ENCODE assay signal across 8 mouse cellular contexts in genomic region chr4:47037321-47037657, GRCm38 (mm10). TPM values are rescaled to one million over a fixed set of nuclear protein-coding genes. Genes with fewer than 3 reads are reported as not detected.
DNase-seq lines count a peak whose midpoint lies in the region; ATAC-seq and TF ChIP-seq lines count a peak whose summit lies in the region.

No protein-coding gene starts in this region.

- no peaks in the 10 kb centered on the region for H3K4me1 ChIP-seq in heart, embryonic 12.5 days (replicated peaks)
- 0 out of 2 replicates have a peak, but pooled peaks cover 4% of the 10 kb centered on the region for H3K4me1 ChIP-seq in limb, embryonic 14.5 days (ENCODE audit: control insufficient read depth, insufficient read depth, low read length)

- no peak for TF ChIP-seq POLR2A in limb, embryonic 14.5 days (IDR thresholded peaks at IDR 0.05; ENCODE audit: borderline replicate concordance, extremely low read depth, insufficient read depth, insufficient read length)

- H3K9ac ChIP-seq in heart, embryonic 12.5 days = no peak overlapping the region
- no peak overlapping the region for H3K9ac ChIP-seq in limb, embryonic 14.5 days (ENCODE audit: low read depth, low read length, severe bottlenecking)

- no peak overlapping the region for H3K4me3 ChIP-seq in heart, embryonic 12.5 days
- H3K4me3 ChIP-seq in limb, embryonic 14.5 days (replicated peaks; ENCODE audit: low read length) = no peak overlapping the region

- 8% methylated on average over 5 of the region's 5 CpGs for WGBS in heart, embryonic 12.5 days
- WGBS in limb, embryonic 14.5 days = 12% methylated on average over 5 of the region's 5 CpGs

- peaks cover 8% of the 10 kb centered on the region; the same call in 1 of the 2 replicates for H3K36me3 ChIP-seq in heart, embryonic 12.5 days
- peaks cover 53% of the 10 kb centered on the region for H3K36me3 ChIP-seq in limb, embryonic 14.5 days (ENCODE audit: control insufficient read depth, insufficient read depth, low read length)
- no peaks in the 10 kb centered on the region for H3K36me3 ChIP-seq in splenic B cell, adult 2 months (ENCODE audit: control insufficient read depth, insufficient read depth, low read length, poor library complexity, severe bottlenecking)

- H3K9me3 ChIP-seq in heart, embryonic 12.5 days (replicated peaks) = no peaks in the 10 kb centered on the region
- no peaks in the 10 kb centered on the region for H3K9me3 ChIP-seq in limb, embryonic 14.5 days (ENCODE audit: control insufficient read depth, low read length)

- H3K27me3 ChIP-seq in heart, embryonic 12.5 days (replicated peaks) = no peaks in the 10 kb centered on the region
- H3K27me3 ChIP-seq in limb, embryonic 14.5 days (ENCODE audit: control insufficient read depth, insufficient read depth, low read length) = no peaks in the 10 kb centered on the region
- no peaks in the 10 kb centered on the region for H3K27me3 ChIP-seq in splenic B cell, adult 2 months (ENCODE audit: control insufficient read depth, insufficient read depth, low read length, poor library complexity, severe bottlenecking)

- no peak; the same call in 1 of the 2 replicates for ATAC-seq in heart, embryonic 12.5 days (ENCODE audit: insufficient number of reproducible peaks, low FRiP score)
- peak; percentile 69 for ATAC-seq in limb, embryonic 14.5 days (ENCODE audit: low FRiP score, low read depth)

- H3K27ac ChIP-seq in heart, embryonic 12.5 days (ENCODE audit: poor library complexity, severe bottlenecking) = no peak overlapping the region
- no peak overlapping the region for H3K27ac ChIP-seq in limb, embryonic 14.5 days (replicated peaks; ENCODE audit: low read depth, low read length)

- H3K4me2 ChIP-seq in heart, embryonic 12.5 days = no peak overlapping the region
- H3K4me2 ChIP-seq in limb, embryonic 14.5 days (replicated peaks; ENCODE audit: low read depth, low read length, severe bottlenecking) = no peak overlapping the region

- DNase-seq in heart, adult 9 months (ENCODE audit: low spot score in 2 of 2) = peak; percentile 29 to 66
- peak; percentile 94 to 97 for DNase-seq in cerebellum, postnatal 14 days
- peak; percentile 81 for DNase-seq in gastrocnemius, adult 18-20 months (ENCODE audit: low spot score)
- peak; percentile 61 to 82 for DNase-seq in kidney, adult 8-10 months
- DNase-seq in limb, embryonic 14.5 days (ENCODE audit: low spot score) = peak; percentile 70
- DNase-seq in natural killer cell, adult 2 months (ENCODE audit: low spot score in 2 of 2) = peak; percentile 45 to 71
- peak; percentile 87 for DNase-seq in splenic B cell, adult 2 months (ENCODE audit: low read depth, low spot score)

RNA-seq across cellular contexts. Expression of gene Anks6, which starts 19.9 kb away (rescaled TPM):
- polyA plus RNA-seq in heart, embryonic 12.5 days (2016; fragmentation: Nextera tagmentation; extraction: Ambion mirVana) = 2.7 and 3.0 TPM in 2 replicates
- total RNA-seq in gastrocnemius, adult 18-20 months (2021) = 1 to 10 TPM; 1.0 to 1.4 TPM
- polyA plus RNA-seq in limb, embryonic 14.5 days (2012; rRNA removed) = 14.9 and 19.9 TPM in 2 replicates
- 5.1 and 6.5 TPM in 2 replicates for polyA plus RNA-seq in limb, embryonic 14.5 days (2014; fragmentation: Nextera tagmentation; extraction: Ambion mirVana)

RNA-seq across cellular contexts. Expression of gene Gabbr2, which starts 45.6 kb away (rescaled TPM):
- 0.05 and 0.06 TPM in 2 replicates for polyA plus RNA-seq in heart, embryonic 12.5 days (2016; fragmentation: Nextera tagmentation; extraction: Ambion mirVana)
- under 1 TPM in 1 of 2 experiments, not detected in 1; 0.05 TPM for total RNA-seq in gastrocnemius, adult 18-20 months (2021)
- polyA plus RNA-seq in limb, embryonic 14.5 days (2012; rRNA removed) = 0.09 and 0.30 TPM in 2 replicates
- polyA plus RNA-seq in limb, embryonic 14.5 days (2014; fragmentation: Nextera tagmentation; extraction: Ambion mirVana) = 0.07 and 0.15 TPM in 2 replicates

RNA-seq across cellular contexts. Expression of gene Galnt12, which starts 54.4 kb away (rescaled TPM):
- 1.8 and 2.2 TPM in 2 replicates for polyA plus RNA-seq in heart, embryonic 12.5 days (2016; fragmentation: Nextera tagmentation; extraction: Ambion mirVana)
- total RNA-seq in gastrocnemius, adult 18-20 months (2021) = not detected
- polyA plus RNA-seq in limb, embryonic 14.5 days (2012; rRNA removed) = 4.2 and 4.7 TPM in 2 replicates
- 5.4 and 5.9 TPM in 2 replicates for polyA plus RNA-seq in limb, embryonic 14.5 days (2014; fragmentation: Nextera tagmentation; extraction: Ambion mirVana)
